Mouse (Mus musculus) cerebellum, adult 9-11 months (tissue): Measurements from ENCODE around the gene Klhl2.

Source experiments
- DNase-seq: peaks from one replicate; pipeline ENCODE4 v3.0.0; 2022

The Klhl2 gene

GRCm38 (mm10) chr8:64767047-64767446 lies 82.8 kb downstream of the Klhl2 start:
- DNase-seq: peak; percentile 35

GRCm38 (mm10) chr8:64764075-64764474 lies 85.7 kb downstream of the Klhl2 start:
- no peak for DNase-seq

DNA sequence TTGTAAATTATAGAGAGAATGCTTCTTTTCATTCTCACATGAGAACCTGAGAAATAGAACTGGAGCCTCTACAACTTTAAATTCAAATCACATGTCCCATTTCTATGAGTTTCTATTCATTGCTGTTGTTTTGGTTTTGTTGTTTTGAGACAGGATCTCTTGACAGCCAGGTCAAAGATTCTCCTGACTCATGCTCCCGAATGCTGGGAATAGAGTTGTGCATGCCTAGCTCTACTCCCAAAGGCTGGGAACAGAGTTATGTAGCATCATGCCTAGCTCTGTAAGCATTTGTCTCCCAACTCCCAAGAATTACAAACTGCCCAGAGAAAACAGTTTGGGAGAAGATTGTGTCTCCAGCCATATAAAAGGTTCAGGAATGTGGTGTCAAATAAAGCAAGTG lies 87.1 kb downstream of the Klhl2 start:
- DNase-seq: no peak

DNA sequence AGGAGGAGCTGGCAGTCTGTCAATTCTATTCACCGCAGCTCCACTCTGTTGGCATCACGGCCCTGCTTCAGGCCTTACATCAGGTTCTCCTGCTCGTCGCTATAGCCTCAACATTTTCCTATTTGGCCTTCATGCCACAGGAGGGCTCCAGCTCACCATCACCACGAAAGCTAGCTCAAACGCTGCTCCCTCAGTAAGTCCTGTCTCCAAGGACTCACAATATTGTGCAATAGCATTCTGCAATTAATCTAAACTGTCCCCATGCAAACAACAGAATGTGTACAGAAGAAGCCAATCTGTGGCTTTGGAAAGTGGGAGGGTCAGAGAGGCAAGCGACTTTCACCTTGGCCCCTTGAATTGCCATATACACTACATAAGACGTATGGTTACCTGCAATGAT lies 88.4 kb downstream of the Klhl2 start:
- peak; percentile 52 for DNase-seq

GRCm38 (mm10) chr8:64757956-64758355 lies 91.9 kb downstream of the Klhl2 start:
- DNase-seq: no peak

GRCm38 (mm10) chr8:64746215-64747058 lies 103.4 kb downstream of the Klhl2 start:
- DNase-seq: no peak

DNA sequence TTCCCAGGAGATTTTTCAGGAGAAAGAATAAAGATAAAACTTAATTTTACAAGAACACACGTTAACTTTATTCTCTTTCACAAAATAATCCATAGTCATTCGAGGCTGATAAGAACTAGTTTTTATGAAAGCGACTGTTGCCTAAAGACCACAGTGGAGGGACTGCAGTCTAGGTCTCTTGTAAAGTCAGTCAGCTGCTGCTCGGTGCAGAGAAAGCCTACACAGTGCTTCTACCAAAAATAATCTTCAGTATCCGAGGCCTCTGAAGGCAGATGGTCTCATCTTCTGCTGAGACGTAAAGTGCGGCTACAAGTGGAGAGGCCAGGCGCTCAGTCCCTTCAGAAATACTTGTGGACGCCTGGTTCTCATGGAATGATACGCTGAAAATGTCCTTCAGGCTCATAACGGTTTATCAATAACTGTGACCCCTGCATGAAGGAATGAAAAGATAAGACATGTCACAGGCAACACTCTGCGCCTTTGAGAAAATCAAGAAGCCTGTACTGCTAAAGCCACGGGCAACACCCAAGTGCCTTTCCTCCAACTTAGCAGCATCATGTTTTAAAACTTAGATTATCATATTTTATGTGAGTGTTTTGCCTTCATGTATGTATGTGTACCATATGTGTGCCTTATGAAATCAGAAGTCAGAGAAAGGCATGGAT lies 109.1 kb downstream of the Klhl2 start:
- DNase-seq: no peak

DNA sequence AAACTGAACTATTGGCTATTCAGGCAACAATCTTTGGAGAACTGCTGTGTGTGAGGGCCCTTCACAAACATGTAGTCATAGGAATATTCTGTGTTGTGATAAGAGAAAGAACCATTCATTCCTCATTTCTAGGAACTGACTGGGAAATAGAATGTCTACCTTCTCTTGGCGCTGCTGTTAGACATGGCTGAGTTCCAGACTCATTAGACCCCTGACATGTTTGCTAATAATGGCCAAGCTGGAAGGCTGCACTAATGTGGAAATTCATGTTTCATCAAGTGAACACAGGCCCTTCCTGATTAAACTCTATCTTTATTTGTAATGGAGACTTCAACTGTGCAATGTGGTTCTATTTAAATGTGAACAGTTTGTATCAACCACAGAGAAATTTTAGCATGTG lies 110.9 kb downstream of the Klhl2 start:
- no peak for DNase-seq

- DNase-seq: no peak
Observed at GRCm38 (mm10) chr8:64736767-64737323, 113.0 kb downstream of the Klhl2 start.

GRCm38 (mm10) chr8:64735161-64735560 lies 114.7 kb downstream of the Klhl2 start:
- peak; percentile 5 for DNase-seq

- DNase-seq: peak; percentile 99
Observed at GRCm38 (mm10) chr8:64733271-64733943, 116.4 kb downstream of the Klhl2 start, which contains the start of gene Msmo1. TSS of gene Msmo1 (minus strand) at chr8:64733792.

DNA sequence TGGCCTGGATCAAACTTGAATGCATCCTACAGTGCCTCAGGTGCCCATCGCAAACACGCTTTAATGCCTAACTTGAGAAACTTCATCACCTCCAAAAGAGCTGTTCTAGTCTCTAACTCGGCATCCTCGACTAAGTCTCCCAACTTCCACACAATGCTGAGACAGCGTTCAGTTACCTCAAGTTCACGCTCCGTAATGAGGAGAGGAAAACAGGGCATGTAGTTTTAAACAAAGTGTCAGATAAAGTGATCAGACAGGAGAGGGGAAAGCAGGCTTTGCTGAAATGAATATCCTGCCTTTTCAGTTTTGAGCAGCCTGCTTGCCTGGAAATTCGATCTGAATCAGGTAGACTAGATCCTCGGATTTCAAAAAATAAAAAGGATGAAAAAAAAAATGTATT lies 117.2 kb downstream of the Klhl2 start:
- no peak for DNase-seq

DNA sequence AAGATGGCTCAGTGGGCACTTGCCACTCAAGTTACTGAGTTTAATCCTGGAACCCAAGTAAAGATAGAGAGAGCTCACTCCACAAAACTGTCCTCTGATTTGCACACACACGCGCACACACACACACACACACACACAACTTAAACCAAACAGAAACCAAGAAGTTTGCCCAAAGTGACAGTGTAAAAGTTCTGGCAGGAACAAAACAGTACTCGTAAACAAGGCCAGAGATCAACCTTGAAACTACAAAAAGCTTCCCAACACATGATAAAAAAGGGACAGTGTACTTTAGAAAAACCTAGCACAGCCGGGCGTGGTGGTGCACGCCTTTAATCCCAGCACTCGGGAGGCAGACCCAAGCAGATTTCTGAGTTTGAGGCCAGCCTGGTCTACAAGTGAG lies 121.7 kb downstream of the Klhl2 start:
- DNase-seq: no peak

DNA sequence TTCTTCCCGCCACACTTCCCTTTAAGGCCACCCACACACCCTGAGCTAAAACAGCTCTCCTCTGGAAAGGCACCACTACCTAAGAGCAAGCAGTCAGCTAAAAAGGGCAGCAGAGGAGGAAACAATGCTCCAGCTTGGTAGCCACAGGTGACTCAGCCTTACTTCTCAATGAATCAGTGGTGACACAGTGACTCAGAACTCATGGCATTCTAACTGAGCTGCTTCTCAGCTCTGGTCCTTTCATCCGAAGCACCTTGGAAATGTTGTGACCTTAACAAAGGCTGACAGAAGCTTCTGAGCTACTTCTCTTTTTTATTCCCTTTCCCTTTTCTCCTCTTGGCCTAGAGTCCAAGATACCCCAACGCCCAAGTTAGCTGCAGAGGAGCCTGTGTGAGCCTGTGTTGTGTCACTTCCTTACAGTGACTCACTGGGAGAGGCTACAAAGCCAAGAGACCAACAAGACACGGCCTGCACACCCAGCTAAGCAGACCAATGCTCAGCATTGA lies 123.6 kb downstream of the Klhl2 start:
- no peak for DNase-seq

DNA sequence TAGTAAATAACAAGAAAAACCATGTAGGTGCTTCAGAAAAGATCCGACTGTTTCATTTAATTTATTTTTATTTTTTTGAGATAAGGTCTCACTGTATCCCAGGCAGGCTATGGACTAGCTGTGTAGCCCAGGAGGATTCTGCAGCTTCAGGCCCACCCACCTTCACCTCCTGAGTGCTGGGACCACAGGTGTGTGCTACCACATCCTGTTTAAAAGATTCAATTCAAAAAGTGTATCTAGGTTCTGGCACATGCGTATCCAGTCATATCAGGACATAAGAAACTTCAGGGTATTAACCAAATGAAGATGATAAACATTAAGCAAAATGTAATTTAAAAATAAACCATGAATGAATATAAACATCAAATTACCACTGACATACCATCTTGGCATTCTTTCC lies 126.6 kb downstream of the Klhl2 start:
- DNase-seq: no peak

- DNase-seq: no peak
Observed at GRCm38 (mm10) chr8:64717868-64718267, 131.9 kb downstream of the Klhl2 start.

DNA sequence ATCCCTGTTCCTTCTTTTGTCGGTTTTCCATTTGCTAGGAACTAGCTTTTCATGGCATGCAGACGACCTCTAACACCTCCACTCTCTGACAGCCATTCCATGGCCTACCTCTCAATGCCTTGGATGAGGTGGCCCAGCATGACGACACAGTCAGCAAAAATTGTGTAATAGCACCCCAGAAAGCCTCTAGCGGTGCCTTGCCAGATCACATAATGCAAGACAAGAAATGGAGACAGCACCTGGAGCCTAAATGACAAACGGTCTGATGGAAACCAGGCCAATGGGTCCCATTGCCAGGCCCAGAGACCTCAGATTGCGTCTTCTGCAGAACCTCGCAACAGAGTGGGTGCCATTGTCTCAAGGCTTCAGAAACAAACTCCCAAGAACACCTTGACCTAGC lies 137.3 kb downstream of the Klhl2 start:
- DNase-seq: no peak

DNA sequence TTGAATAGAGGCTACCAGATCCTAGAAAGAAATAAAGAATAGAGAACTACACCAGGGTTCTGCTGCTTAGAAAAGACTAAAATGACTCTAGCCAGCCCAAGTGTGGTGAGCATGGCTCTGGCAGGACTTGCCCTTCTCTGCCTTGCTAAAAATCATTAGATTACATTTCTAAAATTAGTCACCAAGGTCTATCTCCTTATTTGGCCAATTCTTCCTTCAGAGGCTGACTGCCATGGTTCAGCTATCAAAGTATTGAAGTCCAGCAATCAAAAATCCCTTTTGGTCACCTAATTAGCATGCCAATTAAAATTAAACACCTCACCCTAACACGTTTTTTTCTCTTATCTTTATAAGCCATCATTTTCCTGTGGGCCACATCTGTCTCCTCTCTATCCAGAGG lies 138.3 kb downstream of the Klhl2 start:
- DNase-seq: no peak

GRCm38 (mm10) chr8:64707481-64707880 lies 142.3 kb downstream of the Klhl2 start:
- no peak for DNase-seq

DNA sequence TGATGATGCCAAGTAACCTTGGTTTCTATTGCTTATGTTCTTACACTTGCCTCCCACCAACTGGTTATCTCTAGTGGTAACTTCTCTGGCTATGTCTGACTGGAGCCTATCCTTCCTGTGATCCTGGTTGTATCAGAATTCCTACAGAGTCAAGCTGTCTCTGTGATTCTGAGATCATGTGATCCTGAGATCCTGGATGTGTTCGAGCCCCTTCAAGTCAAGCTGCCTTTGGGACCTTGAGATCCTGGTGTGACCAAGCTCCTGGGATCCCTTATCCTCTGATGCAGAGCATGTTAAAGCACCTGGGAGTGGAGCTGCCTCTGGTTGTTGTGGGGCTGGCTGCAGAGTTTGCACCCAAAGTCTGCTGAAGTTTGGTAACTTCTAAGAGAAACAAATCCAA lies 146.6 kb downstream of the Klhl2 start:
- DNase-seq: no peak

- DNase-seq: peak; percentile 94
Observed at GRCm38 (mm10) chr8:64692651-64693201, 157.1 kb downstream of the Klhl2 start, which contains the start of gene Cpe. TSS of gene Cpe (minus strand) at chr8:64693054.

DNA sequence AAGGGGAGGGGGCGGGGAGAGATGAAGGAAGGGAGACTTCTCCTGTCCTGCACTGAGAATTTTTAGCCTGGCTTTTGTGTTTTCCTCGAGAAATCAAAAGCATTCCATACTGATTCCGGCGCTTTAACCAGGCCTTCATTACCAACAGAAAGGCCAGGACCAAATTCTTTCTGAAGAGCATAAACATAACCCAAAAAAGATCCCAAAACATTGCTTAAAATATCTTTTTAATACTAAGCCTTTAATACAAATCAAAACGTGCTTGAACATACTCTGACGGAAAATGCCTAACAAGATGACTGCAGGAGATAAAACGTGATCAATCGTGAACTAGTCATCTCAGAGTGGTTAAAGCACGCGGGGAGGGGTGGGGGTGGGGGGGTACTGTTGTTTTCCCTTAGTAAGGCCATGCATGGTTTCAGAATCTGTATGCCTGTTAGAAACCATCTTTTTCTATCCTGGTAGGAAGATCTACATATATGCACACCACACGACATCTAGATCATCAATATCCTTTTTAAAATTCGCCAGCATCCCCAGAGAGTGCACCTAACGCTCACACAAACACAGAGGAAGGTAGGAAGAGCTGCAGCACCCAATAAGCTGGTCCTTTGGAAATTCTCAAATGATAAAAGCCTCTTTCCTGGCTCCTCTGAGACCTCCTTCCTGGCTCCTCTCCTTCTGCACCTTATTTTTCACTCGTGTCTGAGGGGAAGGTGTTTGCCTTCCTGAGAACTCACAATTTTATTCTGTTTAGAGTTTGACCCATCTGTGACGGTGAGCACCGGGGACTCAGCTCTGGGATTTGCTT lies 158.0 kb downstream of the Klhl2 start:
- peak; percentile 48 for DNase-seq
